Mouse (Mus musculus) cerebellum, adult 9-11 months (tissue): ENCODE results near the gene Myo16.

ENCODE experiments used
- DNase-seq: peaks from one replicate; pipeline ENCODE4 v3.0.0; 2022

Gene Myo16

GRCm38 (mm10) chr8:10153611-10154438 is at the start of gene Myo16:
TSS of gene Myo16 (plus strand) at chr8:10153911.
- no peak for DNase-seq

DNA sequence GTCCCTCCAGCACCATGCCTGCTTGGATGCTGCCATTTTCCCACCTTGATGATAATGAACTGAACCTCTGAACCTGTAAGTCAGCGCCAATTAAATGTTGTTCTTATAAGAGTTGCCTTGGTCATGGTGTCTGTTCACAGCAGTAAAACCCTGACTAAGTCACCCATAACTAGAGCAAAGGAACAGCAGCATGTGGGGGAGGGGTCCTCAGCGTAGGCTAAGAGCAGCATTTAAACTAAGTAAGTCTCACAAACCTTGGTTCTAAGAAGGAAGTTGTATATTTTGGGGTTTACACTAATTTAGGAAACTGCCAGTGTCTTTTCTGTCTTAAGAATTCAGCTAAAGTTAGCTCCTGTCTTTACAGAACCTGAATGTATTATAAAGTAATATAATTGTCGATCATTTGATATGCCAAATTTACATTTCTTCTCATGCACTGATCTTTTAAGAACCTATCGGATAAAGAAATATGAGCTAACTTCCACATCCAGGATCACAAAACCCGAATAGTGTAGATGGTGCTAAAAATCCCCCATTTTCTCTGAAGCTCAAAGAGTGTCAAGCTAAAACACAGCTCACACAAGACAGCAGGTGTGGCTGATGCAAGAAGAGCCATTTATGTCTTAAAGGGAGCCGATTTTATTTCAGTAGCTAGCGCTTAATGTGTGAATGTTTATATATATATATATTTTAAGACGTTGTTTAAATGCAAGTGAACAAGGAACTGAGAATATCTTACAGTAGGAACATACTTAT is 45.0 kb upstream of the Myo16 start:
- no peak for DNase-seq

GRCm38 (mm10) chr8:10122749-10123148 is 31.0 kb upstream of the Myo16 start:
- no peak for DNase-seq

- peak; percentile 47 for DNase-seq
Measured at GRCm38 (mm10) chr8:10123412-10123811, 30.3 kb upstream of the Myo16 start.

DNA sequence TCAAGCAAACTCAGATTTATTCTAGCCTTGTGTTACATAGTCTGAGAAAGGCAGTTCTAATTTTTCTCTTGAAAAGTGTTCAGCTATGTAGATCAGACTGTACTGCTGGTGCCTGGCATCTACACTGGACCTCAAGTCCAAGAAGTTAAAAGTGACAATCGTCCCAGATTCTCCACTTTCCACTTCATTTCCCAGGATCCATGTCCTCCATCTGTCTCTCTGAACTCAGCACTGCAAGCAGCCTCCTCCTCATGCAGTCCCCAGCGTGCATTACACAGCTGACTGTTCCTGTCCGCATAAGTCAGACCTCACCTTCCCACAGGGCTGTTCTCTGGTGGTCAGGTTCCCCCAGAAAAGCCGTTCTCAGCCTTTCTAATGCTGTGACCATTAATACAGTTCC is 28.0 kb upstream of the Myo16 start:
- peak; percentile 37 for DNase-seq

DNA sequence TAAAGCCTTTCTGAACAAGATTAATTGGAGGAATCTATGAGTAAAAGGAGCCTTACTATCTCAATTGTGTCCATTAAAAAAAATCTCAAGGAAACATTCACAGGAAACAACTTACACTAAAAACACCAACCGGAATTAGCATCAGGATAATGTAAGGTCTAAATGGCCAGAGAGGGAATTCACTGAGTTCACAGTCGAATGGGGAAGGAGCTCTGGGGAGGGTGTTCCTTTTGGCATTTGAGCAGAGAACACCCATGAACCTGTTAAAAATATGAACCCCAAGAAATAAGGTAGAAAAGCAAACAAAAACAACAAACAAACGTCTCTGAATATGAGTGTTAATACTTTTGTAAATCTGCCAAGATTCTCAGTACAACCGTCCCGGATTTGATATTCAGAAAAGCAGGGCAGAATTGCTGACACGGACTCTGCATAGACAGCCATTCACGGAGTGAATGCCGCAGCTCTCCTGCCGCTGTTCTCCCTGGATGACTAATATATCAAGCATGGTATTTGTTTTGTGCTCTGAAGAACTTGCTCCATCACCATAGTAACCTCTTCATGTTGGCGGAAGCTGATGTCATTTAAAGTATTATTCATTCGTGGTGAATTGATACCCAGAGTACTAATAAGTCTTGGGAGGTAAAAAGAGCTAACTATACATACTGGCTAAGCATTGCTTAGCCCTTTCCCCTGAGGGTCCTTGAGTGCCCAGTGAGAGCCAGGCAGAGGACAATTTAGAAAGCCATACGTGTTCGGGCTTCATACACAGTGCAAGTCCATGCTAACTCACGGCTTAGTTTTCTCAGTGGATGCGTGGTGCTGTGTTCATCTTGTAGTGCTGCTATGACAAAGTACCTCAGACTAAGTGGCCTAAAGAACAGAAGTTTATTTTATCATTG is 22.9 kb upstream of the Myo16 start:
- DNase-seq: no peak

GRCm38 (mm10) chr8:10139536-10139935 is 14.2 kb upstream of the Myo16 start:
- DNase-seq: no peak

GRCm38 (mm10) chr8:10143961-10144360 is 9.8 kb upstream of the Myo16 start:
- no peak for DNase-seq

DNA sequence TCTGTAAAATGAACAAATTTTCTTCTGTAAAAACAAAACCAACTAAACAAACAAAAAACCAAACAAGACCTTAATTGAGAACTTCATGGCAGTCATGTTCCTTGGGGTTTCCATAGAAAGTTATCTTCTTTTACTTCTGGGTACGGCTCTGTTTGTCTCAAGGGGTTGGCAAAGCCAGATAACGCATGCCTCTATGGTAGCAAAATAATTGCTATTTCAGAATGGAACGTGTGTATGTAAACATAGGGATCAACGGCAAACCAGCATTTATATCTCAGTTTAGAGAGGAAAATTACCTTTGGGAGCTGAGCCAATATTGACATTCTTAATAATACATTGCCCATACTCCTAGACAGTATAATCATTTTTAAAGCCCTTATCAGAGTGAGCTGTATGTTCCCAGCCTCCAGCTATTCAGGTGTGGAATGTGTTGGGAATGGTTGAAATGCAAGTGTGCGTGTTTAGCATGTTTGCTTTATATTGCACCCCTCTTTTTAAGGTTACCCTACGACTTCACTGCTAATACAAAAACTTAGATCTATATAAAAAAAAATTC is 1.9 kb upstream of the Myo16 start:
- no peak for DNase-seq

DNA sequence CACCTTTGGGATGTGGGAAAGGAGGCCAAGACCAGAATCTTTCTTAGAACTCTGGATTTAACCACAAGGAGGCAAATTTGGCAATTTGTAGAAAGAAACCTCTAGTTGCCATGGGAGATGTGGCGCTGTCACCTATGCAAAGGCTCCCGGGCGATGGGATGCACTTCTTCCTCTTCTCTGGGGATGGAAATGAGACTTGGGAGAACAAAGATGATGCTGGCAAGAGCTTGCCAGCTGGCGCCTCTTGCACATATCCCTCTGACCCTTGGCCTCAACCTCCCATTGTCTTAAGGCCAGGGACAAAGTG is 681 bp downstream of the Myo16 start:
- DNase-seq: no peak

DNA sequence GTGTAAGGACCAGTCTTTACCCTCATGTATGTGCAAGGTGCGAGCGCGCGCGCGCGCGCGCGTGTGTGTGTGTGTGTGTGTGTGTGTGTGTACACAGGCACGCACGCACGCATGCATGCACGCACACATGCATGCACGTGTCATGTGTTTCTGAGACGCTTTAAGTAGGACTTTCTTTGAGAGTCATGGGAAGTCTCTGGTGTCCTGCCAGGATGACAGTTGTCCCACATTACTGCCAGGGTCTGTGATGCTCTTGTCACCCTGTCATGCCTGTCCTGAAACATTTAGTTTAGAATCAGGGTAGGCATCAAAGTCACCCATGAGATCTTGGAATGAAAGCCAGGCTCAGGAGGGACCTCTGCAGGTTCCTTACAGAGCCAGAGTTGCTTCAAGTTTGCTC is 1.4 kb downstream of the Myo16 start:
- DNase-seq: no peak

DNA sequence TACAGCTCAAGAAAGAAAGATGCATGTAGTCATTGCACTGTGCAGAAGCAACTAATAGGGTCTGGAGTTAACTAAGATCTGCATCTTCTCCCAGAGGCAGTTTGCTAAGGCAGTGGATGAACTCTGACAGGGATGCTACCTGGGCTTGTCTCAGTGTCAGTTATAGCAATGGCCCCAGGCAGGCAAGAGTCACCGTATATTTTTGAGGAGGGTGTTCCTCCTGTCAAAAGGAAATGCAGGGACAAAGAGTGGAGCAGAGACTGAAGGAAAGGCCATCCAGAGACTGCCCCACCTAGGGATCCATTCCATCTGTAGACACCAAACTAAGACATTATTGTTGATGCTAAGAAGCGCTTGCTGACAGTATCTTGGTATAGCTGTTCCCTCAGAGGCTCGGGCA is 7.4 kb downstream of the Myo16 start:
- no peak for DNase-seq

DNA sequence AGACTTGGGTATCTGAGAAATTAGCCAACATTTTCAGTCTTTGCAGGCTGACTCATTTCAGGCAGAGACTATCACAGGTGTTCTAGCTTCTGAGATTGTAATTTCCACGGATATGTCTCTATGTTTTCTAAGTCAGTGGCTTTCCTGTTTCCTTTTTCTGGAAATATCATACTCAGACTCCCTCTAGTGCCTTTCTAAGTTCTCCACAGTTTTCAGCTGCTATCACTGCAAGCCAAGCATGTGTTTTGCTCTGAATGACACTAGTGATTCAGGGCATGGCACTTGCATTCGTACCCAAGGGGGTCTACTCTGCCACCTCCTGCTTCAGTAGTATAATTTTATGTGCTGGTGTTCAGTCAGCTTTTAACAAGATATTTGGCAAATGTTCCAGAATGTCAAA is 11.2 kb downstream of the Myo16 start:
- DNase-seq: no peak

DNA sequence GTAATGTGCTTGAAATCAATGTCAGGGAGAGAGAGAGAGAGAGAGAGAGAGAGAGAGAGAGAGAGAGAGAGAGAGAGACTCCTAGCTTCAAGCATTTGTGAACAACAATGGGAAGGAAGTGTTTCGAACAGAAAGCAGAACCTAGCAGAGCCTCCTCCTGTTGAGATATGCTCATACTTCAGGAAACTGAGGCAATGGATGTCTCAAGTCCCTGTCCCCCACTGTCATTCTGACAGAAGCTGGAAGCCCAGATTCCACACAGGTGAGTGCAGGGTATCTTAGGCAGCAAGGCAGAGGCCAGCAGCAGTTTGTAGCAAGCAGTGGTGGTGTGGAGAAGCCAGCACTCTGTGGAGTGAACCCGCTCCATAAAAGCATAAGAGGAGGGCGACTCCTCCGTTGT is 14.6 kb downstream of the Myo16 start:
- no peak for DNase-seq

- DNase-seq: no peak
Measured at GRCm38 (mm10) chr8:10169894-10170293, 16.2 kb downstream of the Myo16 start.

GRCm38 (mm10) chr8:10171321-10171720 is 17.6 kb downstream of the Myo16 start:
- DNase-seq: no peak

GRCm38 (mm10) chr8:10172278-10172677 is 18.6 kb downstream of the Myo16 start:
- no peak for DNase-seq

DNA sequence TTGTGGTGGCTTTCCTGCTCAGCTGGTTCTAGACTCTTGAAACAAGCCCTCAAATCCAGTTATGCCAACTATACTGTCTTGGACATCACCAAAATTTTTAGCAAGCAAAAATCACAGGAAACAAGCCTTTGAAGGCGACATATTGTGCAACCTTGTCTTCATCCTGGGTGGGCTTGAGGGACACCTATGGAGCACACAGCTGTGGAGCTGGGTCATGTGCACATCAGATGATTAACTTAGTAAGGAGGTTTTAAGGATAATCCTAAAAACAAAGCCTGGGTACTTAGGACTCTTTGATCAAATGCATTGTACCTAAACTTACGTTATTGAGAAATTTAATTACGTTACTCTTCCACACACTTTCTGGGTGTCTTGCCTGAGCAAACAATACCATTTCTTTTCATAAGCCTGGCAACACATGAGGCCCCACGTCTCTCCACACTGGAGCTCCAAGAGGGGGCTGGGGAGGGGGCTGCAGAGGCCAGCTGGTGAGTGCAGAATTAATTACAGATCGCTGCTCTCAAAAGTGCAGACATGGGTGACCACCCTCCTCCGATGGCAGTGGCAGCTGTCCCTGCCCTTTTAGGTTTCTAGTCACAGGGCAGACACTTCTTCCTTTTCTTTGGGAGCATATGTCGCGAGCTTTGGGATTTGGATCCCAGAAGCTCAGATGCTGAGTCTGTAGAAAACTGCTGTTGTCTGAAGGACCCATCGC is 19.5 kb downstream of the Myo16 start:
- DNase-seq: no peak

DNA sequence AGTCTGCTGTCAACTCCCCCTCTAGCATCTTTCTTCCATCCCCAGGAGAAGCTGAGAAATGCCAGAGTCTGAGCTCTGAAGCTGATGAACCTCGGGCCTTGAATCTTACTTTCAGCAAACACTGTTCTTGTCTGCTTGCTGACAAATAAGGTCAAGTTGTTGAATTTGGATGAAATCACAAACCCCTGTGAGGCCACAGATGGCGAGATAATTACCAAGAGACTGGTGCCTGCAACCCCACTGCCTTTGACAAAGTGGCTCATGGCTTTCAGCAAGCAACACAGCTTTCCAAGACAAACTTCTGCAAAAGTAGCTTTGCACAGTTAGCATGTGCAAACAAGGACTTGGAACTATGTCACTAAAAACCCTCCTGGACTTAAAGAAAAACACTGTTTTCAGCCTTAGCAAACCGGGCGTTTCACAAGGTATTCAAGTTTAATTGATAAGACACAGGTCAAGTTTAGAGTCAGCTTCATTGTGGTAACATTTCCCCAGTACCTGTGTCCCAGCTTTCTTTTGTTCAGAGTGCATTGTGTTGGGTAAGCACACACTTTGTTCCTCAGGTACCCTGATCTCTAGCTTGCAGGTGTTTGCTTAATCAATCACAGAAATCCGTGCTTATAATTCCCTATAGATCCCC is 20.6 kb downstream of the Myo16 start:
- DNase-seq: peak; percentile 67

GRCm38 (mm10) chr8:10174841-10175680 is 21.4 kb downstream of the Myo16 start:
- peak; percentile 52 for DNase-seq

- no peak for DNase-seq
Measured at GRCm38 (mm10) chr8:10175976-10176375, 22.3 kb downstream of the Myo16 start.
